Mouse (Mus musculus): ENCODE data around the gene 1700013G24Rik.

Gene 1700013G24Rik

GRCm38 (mm10) chr4:137495501-137496100, 42.5 kb downstream of the 1700013G24Rik start:
- DNase-seq (ENCODE audit: low read depth, low spot score): no peak

DNA sequence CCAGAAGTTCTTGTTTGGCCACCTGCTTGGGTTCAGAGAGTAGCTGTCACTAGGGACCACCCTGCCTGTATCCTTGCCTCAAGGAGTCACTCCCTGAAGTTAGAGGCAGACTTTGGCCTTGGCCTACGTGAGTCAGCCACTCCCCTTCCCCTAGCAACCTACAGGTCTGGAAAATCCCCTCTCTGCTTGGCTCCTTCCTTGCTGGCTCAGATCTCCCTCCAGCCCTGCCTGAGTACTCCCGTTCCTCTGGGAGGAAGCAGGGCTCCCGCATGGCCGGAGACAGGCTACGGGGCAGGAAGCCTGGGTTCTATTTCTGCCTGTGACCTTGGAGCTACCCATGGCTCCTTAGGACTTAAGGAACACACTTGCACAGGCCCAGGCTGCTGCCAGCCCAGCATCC, 44.3 kb downstream of the 1700013G24Rik start:
- no peak for DNase-seq (ENCODE audit: low read depth, low spot score)

GRCm38 (mm10) chr4:137497892-137498722, 45.0 kb downstream of the 1700013G24Rik start:
- DNase-seq (ENCODE audit: low read depth, low spot score): no peak

DNA sequence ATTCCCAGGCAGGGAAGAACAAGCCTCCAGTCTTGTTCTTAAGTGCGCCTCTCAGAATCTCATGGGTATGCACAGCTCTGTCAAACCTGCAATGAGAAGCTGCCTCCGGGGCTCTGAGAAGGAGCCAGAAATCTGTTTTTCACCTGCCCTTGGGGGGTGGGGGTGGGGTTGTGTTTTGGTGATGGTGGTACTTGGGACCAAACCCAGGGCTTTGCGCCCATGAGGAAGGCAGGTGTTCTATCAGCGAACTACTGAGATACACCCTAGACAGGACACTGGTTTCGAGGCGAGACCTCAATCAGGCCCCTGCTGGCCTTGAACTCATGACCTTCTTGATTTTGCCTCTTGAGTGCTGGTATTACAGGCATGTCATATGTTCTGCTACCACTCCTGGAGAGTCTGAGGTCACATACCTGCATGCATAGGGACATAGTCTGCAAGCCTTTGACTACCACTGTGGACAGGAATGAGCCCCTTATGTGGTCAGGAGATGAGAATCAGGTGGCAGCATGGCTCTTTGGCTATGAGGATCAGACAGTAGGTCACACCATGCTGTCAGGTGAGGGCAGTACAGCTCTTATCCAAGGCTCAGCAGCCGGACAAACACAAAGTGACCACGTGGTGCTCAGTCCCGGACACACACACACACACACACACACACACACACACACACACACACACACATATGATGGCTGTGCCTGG, 45.9 kb downstream of the 1700013G24Rik start:
- DNase-seq (ENCODE audit: low read depth, low spot score): no peak

DNA sequence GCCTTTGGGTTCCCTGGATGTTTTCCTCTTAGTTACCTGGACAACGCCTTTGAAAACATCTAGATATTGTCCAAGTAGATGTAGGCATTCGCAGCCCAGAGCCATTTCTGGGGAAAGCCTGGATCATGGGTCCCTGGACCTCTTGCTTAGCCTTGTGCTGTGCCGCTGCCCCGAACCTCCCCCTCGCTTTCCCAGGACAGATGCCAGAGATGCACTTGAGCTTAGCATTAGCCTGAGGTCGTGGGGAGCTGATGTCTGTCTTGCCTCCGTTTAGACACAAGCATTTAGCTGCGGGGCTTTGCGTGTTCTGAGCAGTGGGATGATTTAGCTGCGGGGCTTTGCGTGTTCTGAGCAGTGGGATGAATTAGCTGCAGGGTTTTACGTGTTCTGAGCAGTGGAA, 47.1 kb downstream of the 1700013G24Rik start:
- no peak for DNase-seq (ENCODE audit: low read depth, low spot score)

GRCm38 (mm10) chr4:137500953-137501352, 47.9 kb downstream of the 1700013G24Rik start:
- DNase-seq (ENCODE audit: low read depth, low spot score): no peak

DNA sequence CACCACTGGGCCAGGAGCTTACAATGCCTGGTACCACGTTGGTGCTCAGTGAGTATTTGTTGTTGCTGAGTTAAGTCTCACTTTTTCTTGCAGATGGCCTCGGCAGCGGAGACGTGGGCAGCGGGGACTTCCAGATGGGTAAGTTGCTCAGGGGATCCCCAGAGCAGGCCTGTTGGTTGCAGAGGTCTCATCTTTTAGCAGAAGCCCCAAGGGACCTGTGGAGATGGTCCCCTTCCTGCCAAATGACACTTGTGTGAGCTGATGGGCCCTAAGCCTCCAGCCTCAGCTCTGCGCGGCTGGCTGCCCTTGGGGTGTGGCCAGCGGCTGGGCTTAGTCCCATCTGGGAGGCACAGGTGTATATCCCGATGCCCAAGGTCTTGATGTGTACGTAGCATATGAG, 49.1 kb downstream of the 1700013G24Rik start:
- peak; percentile 3 for DNase-seq (ENCODE audit: low read depth, low spot score)

DNA sequence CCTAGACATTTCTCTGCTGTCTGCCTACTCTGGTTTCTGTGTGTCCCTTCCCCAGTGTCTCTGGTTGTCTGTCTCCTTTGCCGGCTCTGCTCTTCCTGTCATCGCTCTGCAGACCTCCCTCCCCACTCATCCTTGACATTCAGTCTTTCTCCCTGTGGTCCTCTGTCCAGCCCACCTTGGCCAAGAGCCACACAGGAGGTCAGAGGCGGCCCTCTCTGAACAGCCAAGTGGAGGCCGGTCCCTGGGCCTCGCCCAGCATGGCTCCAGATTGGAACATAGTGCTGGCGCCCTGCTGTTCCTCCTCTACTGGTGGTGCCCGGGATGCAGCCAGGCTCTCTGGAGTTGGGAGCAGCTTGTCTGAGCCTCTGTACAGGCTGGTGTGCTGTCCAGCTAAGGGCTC, 49.7 kb downstream of the 1700013G24Rik start:
- no peak for DNase-seq (ENCODE audit: low read depth, low spot score)

DNA sequence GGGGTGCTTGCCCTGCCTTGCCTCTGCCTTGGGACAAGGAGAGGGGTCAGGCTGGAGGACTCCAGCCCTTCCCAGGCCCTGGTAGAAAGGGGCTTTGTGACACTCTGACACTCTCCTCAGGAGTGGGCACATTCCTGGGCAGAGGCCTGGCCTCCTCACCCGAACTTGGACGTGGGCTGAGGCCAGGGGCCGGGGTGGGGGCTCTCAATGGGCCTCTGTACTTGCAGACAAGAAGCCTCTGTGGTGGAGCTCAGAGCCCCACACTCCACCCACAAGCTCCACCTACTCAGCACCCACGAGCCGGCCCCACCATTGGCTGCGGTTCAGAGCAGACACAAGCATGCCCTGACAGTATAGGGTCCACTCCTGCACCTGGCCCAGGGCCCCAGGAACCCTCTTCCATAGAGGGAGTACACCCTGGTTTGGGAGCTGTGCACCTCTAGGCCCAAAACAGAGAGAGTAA, 50.5 kb downstream of the 1700013G24Rik start:
- no peak for DNase-seq (ENCODE audit: low read depth, low spot score)

Data from CD4-positive, CD25-positive, alpha-beta regulatory T cell, adult 2 months (primary cell).